Mouse (Mus musculus): ENCODE results near the gene Dusp13. TPM values are rescaled to one million over a fixed set of nuclear protein-coding genes. Genes with fewer than 3 reads are reported as not detected.

Dusp13 gene
- polyA plus RNA-seq (2015; fragmentation: Nextera tagmentation; extraction: Ambion mirVana) = 0.24 TPM in 1 of 2 replicates, not detected in the other

GRCm38 (mm10) chr14:21750881-21751542 lies at the start of gene Dusp13:
Gene Dusp13 (minus strand): TSS chr14:21751181.
- Histone ChIP-seq H3K27me3 (ENCODE audit: insufficient read depth, low read length) (no peaks in the 10 kb centered on the region), H3K4me1 (ENCODE audit: insufficient read depth) (peaks cover 26% of the 10 kb centered on the region), H3K4me3 (ENCODE audit: low read depth, low read length) (peak within 1 kb of the TSS; percentile 99), H3K27ac (ENCODE audit: low read depth) (peak within 1 kb of the TSS; percentile 90), H3K9ac (replicated peaks) (peak within 1 kb of the TSS; percentile 94), H3K36me3 (replicated peaks; ENCODE audit: insufficient read depth, low read length) (no peaks in the 10 kb centered on the region), H3K4me2 (ENCODE audit: low read depth, low read length) (peak within 1 kb of the TSS; percentile 92), H3K9me3 (ENCODE audit: low read length) (no peaks in the 10 kb centered on the region)
- whole genome bisulfite sequencing (ENCODE audit: insufficient replicate concordance) = under 1% methylated on average over 26 of the region's 26 CpGs
- ATAC-seq = peak; percentile 77
- TF ChIP-seq CTCF (IDR thresholded peaks at IDR 0.05; ENCODE audit: low read depth) (no peak), EP300 (IDR thresholded peaks at IDR 0.05; ENCODE audit: low read depth) (no peak)
- peak; percentile 75 for DNase-seq

- WGBS (ENCODE audit: insufficient replicate concordance) = 92% methylated on average over 4 of the region's 4 CpGs
- no peak for DNase-seq
- H3K4me1 ChIP-seq (ENCODE audit: insufficient read depth) = 0 out of 2 replicates have a peak, but pooled peaks cover 3% of the 10 kb centered on the region
- no peak overlapping the region for H3K4me2 ChIP-seq (ENCODE audit: low read depth, low read length)
- H3K9ac ChIP-seq (replicated peaks) = no peak overlapping the region
- H3K27me3 ChIP-seq (ENCODE audit: insufficient read depth, low read length) = no peaks in the 10 kb centered on the region
- ATAC-seq = no peak
- H3K36me3 ChIP-seq (replicated peaks; ENCODE audit: insufficient read depth, low read length) = peaks cover 5% of the 10 kb centered on the region; the same call in 1 of the 2 replicates
- H3K27ac ChIP-seq (ENCODE audit: low read depth) = no peak overlapping the region
- H3K4me3 ChIP-seq (ENCODE audit: low read depth, low read length) = no peak overlapping the region
- no peak for TF ChIP-seq CTCF (IDR thresholded peaks at IDR 0.05; ENCODE audit: low read depth)
- TF ChIP-seq EP300 (IDR thresholded peaks at IDR 0.05; ENCODE audit: low read depth) = no peak
- H3K9me3 ChIP-seq (ENCODE audit: low read length) = no peaks in the 10 kb centered on the region
Measured at GRCm38 (mm10) chr14:21800641-21801040, 49.7 kb upstream of the Dusp13 start.

DNA sequence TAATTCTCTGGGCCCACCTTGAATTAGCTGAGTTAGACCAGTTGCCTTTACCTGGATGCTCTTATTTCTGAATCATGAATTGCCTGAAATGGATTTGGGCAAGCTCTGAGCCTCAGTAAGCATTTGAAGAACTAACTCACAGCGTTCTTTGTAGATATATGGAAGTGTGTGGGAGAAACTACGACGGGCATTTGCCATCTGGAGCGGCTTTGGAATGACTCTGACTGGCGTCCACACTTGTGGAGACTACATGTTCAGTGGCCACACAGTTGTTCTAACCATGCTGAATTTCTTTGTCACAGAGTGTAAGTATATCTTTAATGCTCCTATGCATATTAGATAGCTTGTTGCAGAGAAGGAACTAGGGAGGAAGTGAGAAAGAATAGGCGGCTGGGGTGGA lies 41.3 kb upstream of the Dusp13 start:
- peaks cover 23% of the 10 kb centered on the region for H3K36me3 ChIP-seq (replicated peaks; ENCODE audit: insufficient read depth, low read length)
- no peak overlapping the region for H3K27ac ChIP-seq (ENCODE audit: low read depth)
- H3K27me3 ChIP-seq (ENCODE audit: insufficient read depth, low read length) = no peaks in the 10 kb centered on the region
- TF ChIP-seq CTCF (IDR thresholded peaks at IDR 0.05; ENCODE audit: low read depth) = no peak
- TF ChIP-seq EP300 (IDR thresholded peaks at IDR 0.05; ENCODE audit: low read depth) = no peak
- H3K9ac ChIP-seq (replicated peaks) = no peak overlapping the region
- H3K4me2 ChIP-seq (ENCODE audit: low read depth, low read length) = no peak overlapping the region
- no peak overlapping the region for H3K4me3 ChIP-seq (ENCODE audit: low read depth, low read length)
- no peaks in the 10 kb centered on the region for H3K9me3 ChIP-seq (ENCODE audit: low read length)
- ATAC-seq (no peak), DNase-seq (no peak)
- H3K4me1 ChIP-seq (ENCODE audit: insufficient read depth) = no peaks in the 10 kb centered on the region; the same call in 1 of the 2 replicates
- 87% methylated on average over 6 of the region's 6 CpGs for WGBS (ENCODE audit: insufficient replicate concordance)

- DNase-seq (no peak), ATAC-seq (peak; percentile 15; the same call in 1 of the 2 replicates)
- H3K9me3 ChIP-seq (ENCODE audit: low read length) = no peaks in the 10 kb centered on the region
- no peak overlapping the region for H3K4me2 ChIP-seq (ENCODE audit: low read depth, low read length)
- 76% methylated on average over 4 of the region's 4 CpGs for WGBS (ENCODE audit: insufficient replicate concordance)
- TF ChIP-seq CTCF (IDR thresholded peaks at IDR 0.05; ENCODE audit: low read depth) = no peak
- no peak for TF ChIP-seq EP300 (IDR thresholded peaks at IDR 0.05; ENCODE audit: low read depth)
- H3K9ac ChIP-seq (replicated peaks) = no peak overlapping the region
- H3K4me1 ChIP-seq (ENCODE audit: insufficient read depth) = no peaks in the 10 kb centered on the region; the same call in 1 of the 2 replicates
- peaks cover 24% of the 10 kb centered on the region for H3K36me3 ChIP-seq (replicated peaks; ENCODE audit: insufficient read depth, low read length)
- no peaks in the 10 kb centered on the region for H3K27me3 ChIP-seq (ENCODE audit: insufficient read depth, low read length)
- no peak overlapping the region for H3K4me3 ChIP-seq (ENCODE audit: low read depth, low read length)
- H3K27ac ChIP-seq (ENCODE audit: low read depth) = no peak overlapping the region
Measured at GRCm38 (mm10) chr14:21791722-21792121, 40.7 kb upstream of the Dusp13 start.

DNA sequence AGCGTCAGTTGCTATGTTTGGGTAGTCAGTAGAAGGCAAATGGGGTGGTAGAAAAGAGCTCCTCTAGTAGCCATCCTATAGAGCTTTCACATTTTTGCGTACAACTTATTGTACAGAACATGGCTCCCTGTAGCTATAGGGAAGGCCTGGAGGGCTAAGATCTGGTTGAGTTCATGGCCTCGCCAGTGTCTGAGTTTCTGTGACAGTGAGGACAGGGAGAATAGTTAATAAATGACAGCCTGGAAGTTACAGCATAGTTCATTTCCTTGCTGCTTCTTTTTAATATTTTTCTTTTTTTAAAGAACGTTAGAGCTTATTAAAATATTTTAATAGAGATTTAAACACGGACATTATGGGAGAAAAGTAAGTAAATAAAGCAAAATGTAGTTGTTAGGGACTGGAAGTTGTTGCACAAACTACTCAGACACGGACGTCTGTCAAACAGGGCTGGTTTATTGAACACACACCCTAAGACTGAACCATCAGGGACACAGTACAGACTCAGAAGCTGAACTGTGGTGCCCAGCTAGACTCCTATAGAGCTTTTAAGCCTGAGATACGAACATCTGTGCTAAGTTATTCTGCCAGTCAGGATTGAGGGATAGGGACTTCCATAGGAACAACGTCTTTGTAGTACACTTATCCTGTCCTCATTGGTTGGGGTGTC lies 39.7 kb upstream of the Dusp13 start:
- TF ChIP-seq CTCF (IDR thresholded peaks at IDR 0.05; ENCODE audit: low read depth) (no peak), EP300 (IDR thresholded peaks at IDR 0.05; ENCODE audit: low read depth) (no peak)
- Histone ChIP-seq H3K4me3 (ENCODE audit: low read depth, low read length) (no peak overlapping the region), H3K27ac (ENCODE audit: low read depth) (peak overlapping the region; percentile 55; the same call in 1 of the 2 replicates), H3K36me3 (replicated peaks; ENCODE audit: insufficient read depth, low read length) (peaks cover 29% of the 10 kb centered on the region), H3K9me3 (ENCODE audit: low read length) (no peaks in the 10 kb centered on the region), H3K4me1 (ENCODE audit: insufficient read depth) (no peaks in the 10 kb centered on the region; the same call in 1 of the 2 replicates), H3K9ac (replicated peaks) (no peak overlapping the region), H3K4me2 (ENCODE audit: low read depth, low read length) (0 out of 2 replicates have a peak overlapping the region, but pooled peaks have one; percentile 18), H3K27me3 (ENCODE audit: insufficient read depth, low read length) (no peaks in the 10 kb centered on the region)
- DNase-seq (no peak), ATAC-seq (peak; percentile 40; the same call in 1 of the 2 replicates)
- 69% methylated on average over 9 of the region's 9 CpGs for WGBS (ENCODE audit: insufficient replicate concordance)

GRCm38 (mm10) chr14:21788121-21788520 lies 37.1 kb upstream of the Dusp13 start:
- Histone ChIP-seq H3K9ac (replicated peaks) (no peak overlapping the region), H3K4me1 (ENCODE audit: insufficient read depth) (no peaks in the 10 kb centered on the region; the same call in 1 of the 2 replicates), H3K4me2 (ENCODE audit: low read depth, low read length) (no peak overlapping the region), H3K27me3 (ENCODE audit: insufficient read depth, low read length) (no peaks in the 10 kb centered on the region), H3K27ac (ENCODE audit: low read depth) (no peak overlapping the region), H3K36me3 (replicated peaks; ENCODE audit: insufficient read depth, low read length) (peaks cover 31% of the 10 kb centered on the region), H3K4me3 (ENCODE audit: low read depth, low read length) (no peak overlapping the region), H3K9me3 (ENCODE audit: low read length) (no peaks in the 10 kb centered on the region)
- 93% methylated on average over 5 of the region's 5 CpGs for WGBS (ENCODE audit: insufficient replicate concordance)
- TF ChIP-seq EP300 (IDR thresholded peaks at IDR 0.05; ENCODE audit: low read depth) (no peak), CTCF (IDR thresholded peaks at IDR 0.05; ENCODE audit: low read depth) (no peak)
- DNase-seq = no peak
- ATAC-seq = no peak

Data from liver, postnatal 0 days (tissue).